Mouse (Mus musculus) ES-Bruce4 (cell line): ENCODE results near the gene Gpn3.
"Not testable (repeated sequence)": the region's sequence is repeated elsewhere in the genome, so short reads cannot be mapped to it uniquely, and the experiment has no call there.

Experiments used
- CTCF ChIP-seq: IDR thresholded peaks from one replicate; pipeline ENCODE4 v1.8.1; 2011; ENCODE audit warnings: low read depth, low read length
- EP300 ChIP-seq: IDR thresholded peaks from 2 replicates; pipeline ENCODE4 v1.6.1; 2011; ENCODE audit warnings: low read depth, low read length; ENCODE audit not compliant: insufficient read depth
- POLR2A ChIP-seq: IDR thresholded peaks from one replicate; pipeline ENCODE4 v1.8.1; 2011; ENCODE audit warnings: low read length; ENCODE audit not compliant: insufficient read depth

DNA sequence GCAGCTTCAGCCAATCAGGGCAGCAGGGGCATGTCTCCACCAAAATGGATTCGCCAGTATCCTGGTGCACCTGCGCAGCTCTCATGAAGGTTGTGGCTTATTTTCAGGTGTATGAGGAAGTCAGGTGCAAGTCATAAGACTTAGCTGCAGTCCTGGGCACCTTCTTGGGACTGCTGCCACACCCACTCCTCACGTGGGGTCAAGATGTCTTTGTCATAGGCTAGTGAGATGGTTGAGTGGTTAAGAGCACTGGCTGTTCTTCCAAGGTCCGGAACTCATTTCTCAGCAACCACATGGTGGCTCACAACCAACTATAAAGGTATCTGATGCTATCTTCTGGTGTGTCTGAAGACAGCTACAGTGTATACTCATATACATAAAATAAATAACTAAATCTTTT lies 49.0 kb downstream of the Gpn3 start:
- TF ChIP-seq CTCF, POLR2A, EP300: not testable (repeated sequence)
